Mouse (Mus musculus) cerebellum, adult 9-11 months (tissue): ENCODE measurements at regions not wholly inside any gene's neighbourhood (a gene's known extent, or its start where the extent isn't known, plus 50 kb on each side); places are given as distances from the start of the nearest gene placed in this dataset.

Experiments used
- DNase-seq: peaks from one replicate; pipeline ENCODE4 v3.0.0; 2022

DNA sequence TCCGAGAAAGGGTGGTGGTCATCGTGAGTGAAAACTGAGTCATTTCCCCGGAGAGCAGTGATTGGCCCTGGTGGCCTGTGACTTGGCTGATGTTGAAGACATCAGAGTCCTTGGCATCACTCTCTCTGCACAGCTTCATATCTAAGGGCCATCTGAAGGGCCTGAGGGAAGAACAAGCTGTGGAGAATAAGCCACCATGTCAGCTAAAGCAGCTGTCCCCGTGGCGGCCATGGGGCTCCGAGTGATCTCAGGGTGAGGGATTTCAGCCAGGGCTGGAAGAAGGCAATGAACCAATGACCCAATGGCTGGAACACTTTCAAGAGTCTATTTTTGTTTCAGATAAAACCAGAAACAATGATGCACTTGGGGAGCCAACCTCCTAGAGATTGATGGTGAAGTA lies 62.2 kb downstream of the Ttc32 start:
- no peak for DNase-seq

DNA sequence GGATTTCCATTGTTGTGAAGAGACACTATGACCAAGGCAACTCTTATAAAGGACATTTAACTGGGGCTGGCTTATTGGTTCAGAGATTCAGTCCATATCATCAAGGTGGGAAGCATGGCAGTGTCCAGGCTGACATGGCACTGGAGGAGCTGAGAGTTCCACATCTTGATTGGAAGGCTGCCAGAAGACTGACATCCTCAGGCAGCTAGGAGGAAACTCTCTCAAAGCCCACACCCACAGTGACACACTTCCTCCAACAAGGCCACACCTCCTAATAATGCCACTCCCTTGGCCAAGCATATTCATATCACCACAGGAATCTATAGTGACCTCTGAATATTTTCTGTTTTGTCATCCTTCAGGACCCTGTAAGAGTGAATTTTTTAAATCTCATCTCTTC lies 65.3 kb downstream of the Ttc32 start:
- no peak for DNase-seq

GRCm38 (mm10) chr12:9106416-9106815 lies 76.6 kb downstream of the Ttc32 start:
- DNase-seq = no peak

DNA sequence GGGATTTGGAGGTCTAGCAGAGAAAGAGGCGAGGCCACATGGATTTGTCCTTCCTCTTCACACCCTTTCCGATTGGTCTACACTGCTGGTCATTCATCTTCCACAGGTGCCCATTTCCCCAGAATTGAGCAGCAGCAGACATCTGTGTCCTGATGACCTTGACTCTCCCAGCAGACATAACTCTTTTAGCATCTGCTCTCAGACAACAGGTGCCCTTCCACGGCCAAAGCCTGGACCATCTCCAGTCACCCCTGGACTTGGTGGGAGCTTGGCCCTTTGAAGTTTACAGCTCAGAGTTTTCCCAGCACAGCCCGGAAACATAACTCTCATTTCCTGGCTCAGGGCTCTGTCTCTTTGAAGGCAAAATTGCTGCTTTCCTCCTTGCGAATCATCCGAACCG lies 80.0 kb downstream of the Ttc32 start:
- DNase-seq = no peak

DNA sequence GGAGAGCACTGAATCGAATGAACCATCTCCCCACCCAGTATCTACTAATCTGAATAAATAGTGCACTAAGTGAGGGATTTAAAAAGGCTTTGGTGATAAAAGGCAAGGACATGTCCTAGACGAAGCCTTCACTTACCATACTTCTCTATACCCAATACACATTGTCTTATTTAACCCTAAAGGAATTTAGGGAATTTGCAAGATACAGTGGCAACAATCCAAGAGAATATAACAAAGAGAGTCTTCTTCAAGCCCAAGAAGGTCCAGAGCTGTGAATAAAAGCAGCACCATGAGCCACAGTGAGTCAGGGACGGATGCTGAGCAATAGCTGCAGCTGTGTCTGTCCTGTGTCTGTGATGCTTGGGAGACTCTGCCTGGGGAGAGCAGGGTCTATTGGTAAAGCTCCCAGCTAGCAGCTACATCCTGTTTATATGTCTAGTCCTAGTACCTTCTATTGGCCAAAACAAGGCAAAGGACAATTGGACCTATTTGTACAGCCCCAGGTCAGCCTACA lies 82.4 kb downstream of the Ttc32 start:
- no peak for DNase-seq

GRCm38 (mm10) chr12:9113652-9114051 lies 83.9 kb downstream of the Ttc32 start:
- DNase-seq = peak; percentile 58

DNA sequence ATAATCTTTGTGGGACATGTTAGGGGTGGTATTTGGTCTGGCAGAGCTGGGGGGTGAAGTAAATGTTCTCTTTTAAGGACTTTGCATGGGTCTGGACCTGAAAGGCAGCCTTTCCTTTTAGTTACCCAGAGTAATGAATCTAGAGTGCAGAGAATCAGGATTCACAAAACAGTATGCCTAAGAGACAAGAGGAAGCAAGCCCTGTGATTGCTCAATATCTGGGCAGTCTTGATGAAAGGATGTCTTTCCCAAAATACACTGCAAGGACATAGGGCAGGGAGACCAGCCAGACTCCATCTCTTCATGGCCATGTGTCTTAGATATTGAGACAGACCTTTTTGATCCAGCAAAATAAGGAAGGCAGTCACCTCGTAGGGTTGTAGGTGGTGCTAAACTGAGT lies 84.3 kb downstream of the Ttc32 start:
- no peak for DNase-seq

- DNase-seq = no peak
Observed at GRCm38 (mm10) chr12:9118576-9118975, 88.8 kb downstream of the Ttc32 start.

GRCm38 (mm10) chr12:9127931-9128550 lies 98.2 kb downstream of the Ttc32 start:
- no peak for DNase-seq

- no peak for DNase-seq
Observed at GRCm38 (mm10) chr12:9128581-9129275, 98.9 kb downstream of the Ttc32 start.

DNA sequence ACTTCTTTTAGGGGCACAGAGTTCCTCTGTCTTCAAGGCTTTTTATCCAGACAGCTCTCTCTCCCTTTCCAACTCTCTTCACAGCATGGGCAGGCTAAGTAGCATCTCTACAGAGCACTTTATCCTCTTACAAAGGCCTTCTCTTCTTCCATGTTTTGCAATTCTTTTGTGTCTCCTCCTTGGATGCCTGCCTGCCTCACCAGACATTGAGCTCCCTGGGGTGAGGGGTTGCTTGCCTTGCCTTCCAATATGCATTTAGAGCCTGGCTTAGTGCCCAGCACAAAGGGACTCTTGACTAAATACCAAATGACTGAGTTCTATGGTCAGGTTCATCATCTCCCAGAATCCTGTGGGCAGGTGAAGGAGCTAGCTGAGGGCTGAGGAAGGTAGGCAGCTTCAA lies 102.8 kb downstream of the Ttc32 start:
- DNase-seq = peak; percentile 22

- peak; percentile 88 for DNase-seq
Observed at GRCm38 (mm10) chr12:9133890-9134870, 104.4 kb downstream of the Ttc32 start.

DNA sequence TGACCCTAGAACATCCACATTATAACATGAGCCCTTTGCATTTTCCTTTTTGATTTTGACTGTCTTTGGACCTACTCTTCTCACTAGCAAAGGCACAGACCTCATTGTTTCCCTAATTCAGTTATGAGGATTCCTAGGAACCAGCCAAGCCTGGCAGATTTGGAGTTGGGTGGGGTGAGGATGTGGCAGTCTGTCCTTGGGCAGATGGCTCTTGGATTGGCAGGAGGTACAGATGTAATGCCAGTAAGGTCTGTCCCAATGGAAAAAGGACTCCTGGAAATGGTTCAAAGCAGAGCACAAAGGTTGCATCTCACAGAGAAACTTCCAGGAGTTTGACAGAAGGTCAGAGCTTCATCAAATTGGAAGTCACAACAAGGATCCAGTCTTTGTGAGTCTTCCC lies 121.2 kb downstream of the Ttc32 start:
- DNase-seq = no peak

- DNase-seq = no peak
Observed at GRCm38 (mm10) chr12:9151426-9151825, 121.6 kb downstream of the Ttc32 start.

DNA sequence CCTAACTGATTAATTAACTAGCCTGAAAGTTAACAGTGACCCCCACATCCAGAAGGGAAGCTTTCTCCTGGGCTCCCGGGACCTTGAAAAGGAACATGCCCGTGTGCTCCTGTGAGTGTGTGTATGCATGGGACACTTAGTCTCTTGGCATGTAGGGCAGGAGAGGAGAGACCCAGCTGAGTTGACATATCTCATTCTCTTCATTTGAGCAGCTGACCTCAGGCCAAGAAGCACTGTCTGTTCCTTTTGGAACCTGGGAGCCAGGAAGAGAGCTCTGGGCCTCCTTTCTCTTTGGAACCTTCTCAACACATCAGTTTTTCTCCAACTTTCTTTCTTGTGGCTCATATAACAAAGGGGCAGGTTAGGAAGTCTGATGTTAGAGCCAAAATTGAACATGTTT lies 124.7 kb downstream of the Ttc32 start:
- DNase-seq = no peak

- no peak for DNase-seq
Observed at GRCm38 (mm10) chr12:9156794-9157193, 127.0 kb downstream of the Ttc32 start.

- no peak for DNase-seq
Observed at GRCm38 (mm10) chr12:9158751-9159150, 129.0 kb downstream of the Ttc32 start.

DNA sequence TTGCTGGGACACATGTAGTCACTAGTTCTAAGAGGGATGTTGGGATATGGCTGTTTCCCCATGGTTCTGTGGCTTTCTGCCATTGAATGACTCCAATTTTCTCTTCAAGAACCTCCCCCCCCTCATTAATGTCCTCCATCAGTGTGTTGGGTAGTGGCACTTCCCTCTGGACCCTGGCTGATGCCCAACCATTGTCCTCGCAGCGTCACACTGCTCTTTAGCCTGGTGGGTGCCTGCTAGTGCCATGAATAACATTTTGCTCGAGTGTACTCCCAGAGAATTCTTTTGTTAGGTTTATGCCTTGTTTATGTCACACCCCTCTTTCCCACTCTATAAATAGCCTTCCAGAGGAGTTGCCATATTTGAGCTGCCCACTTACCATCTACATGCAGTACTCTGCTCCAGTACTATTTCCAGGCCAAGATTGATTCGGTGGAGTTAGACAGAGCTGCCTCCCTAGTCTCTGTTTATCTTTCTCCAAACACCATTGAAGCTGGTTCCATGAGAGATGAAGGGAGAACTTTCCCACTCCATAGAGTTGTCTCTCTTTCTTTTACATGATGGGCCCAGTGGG lies 135.7 kb downstream of the Ttc32 start:
- DNase-seq = no peak

DNA sequence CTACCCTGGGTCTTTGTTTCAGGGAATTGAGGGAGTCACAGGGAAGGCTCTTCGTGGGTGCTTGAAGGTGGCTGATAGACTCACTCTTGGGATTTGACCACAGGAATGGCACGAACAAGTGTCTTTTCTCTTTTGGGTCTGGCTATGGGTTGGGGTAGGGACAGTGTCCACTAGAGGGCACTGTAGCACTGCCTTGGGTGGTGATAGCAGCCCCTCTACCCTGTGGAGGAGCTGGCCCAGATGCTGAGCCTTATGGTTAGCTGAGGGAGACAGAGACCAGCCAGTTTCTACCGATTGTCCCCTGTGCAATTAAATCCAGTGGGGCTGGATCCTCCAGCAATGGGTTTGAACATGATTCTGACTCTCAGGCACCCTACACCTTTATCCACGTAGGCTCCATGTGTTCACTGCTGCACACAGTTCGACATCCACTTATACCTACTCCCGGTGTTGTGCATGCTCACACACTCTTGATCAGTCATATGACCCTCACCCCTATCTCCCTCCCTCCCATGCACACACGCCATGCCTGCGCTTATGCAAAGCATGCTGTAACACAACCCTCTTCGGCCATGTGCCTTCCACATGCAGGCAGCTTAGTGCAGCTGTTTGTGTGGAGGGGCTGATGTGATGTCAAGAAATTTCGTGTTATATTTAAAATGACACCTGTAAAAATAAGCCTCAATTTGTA lies 136.6 kb downstream of the Ttc32 start:
- DNase-seq = no peak

GRCm38 (mm10) chr12:9169008-9169407 lies 139.2 kb downstream of the Ttc32 start:
- no peak for DNase-seq

DNA sequence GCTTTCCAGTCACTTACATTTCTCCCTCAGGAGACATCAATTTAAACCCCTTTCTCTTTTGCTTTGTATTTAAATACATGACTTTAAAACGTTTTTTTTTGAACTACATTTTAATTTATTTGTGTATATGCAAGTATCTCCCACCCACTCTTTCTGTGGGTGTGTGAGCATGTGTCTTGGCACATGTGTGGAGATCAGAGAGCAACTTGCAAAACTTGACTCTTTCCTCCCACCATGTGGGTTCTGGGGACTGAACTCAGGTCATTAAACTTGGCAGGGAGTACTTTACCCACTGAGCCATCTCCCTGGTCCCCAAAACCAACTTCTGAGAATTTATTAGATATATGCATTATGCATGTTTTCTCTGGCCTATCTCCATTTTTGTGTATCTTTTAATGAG lies 143.9 kb downstream of the Ttc32 start:
- no peak for DNase-seq

DNA sequence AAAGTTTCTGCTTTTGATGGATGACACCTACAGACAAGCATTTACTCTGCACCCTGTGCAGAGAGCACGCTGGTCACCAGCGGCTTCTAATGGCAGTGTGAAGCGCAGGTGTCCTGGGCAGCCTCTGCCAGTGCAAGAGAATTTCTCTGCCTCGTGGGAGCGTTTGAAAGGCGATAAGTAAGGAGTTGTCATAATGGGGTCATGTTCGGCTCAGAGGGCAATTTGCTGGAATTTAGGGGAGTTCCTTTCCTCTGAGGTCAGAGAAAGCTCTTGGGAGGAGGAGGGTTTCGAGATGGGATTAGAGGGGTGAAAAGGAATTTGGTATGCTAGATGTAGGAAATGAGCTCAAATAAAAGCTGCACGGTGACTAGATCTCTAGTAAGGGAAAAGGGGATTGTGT lies 144.5 kb downstream of the Ttc32 start:
- no peak for DNase-seq

GRCm38 (mm10) chr12:9176198-9176597 lies 146.4 kb downstream of the Ttc32 start:
- DNase-seq = no peak
